Mouse (Mus musculus) 416B (cell line): ENCODE data around the gene Sult5a1.

Source experiments
- DNase-seq: peaks from one replicate; pipeline ENCODE4 v3.0.0; 2011; ENCODE audit warnings: low read depth

The Sult5a1 gene

GRCm38 (mm10) chr8:123135406-123135805, 22.7 kb downstream of the Sult5a1 start:
- DNase-seq, result no peak

- DNase-seq, result no peak
These were observed 23.9 kb downstream of the Sult5a1 start for GRCm38 (mm10) chr8:123134149-123134713.

- DNase-seq, result no peak
These were observed 25.2 kb downstream of the Sult5a1 start for GRCm38 (mm10) chr8:123132953-123133352.

- DNase-seq, result no peak
These were observed 27.1 kb downstream of the Sult5a1 start for GRCm38 (mm10) chr8:123131041-123131440.

GRCm38 (mm10) chr8:123126193-123126816, 31.8 kb downstream of the Sult5a1 start:
- no peak for DNase-seq

GRCm38 (mm10) chr8:123122670-123123069, 35.4 kb downstream of the Sult5a1 start:
- DNase-seq, result peak; percentile 51

GRCm38 (mm10) chr8:123122059-123122458, 36.1 kb downstream of the Sult5a1 start:
- DNase-seq, result no peak

- no peak for DNase-seq
These were observed 40.4 kb downstream of the Sult5a1 start for GRCm38 (mm10) chr8:123117744-123118143.

- no peak for DNase-seq
These were observed 40.9 kb downstream of the Sult5a1 start, which contains the start of gene Cpne7 for GRCm38 (mm10) chr8:123117127-123117731. Cpne7 (plus strand) TSS chr8:123117374.

- peak; percentile 81 for DNase-seq
These were observed 43.5 kb downstream of the Sult5a1 start for GRCm38 (mm10) chr8:123114644-123115043.

- DNase-seq, result peak; percentile 80
These were observed 44.1 kb downstream of the Sult5a1 start for GRCm38 (mm10) chr8:123113908-123114469.

GRCm38 (mm10) chr8:123112892-123113291, 45.2 kb downstream of the Sult5a1 start:
- peak; percentile 92 for DNase-seq

- peak; percentile 85 for DNase-seq
These were observed 47.5 kb downstream of the Sult5a1 start for GRCm38 (mm10) chr8:123110649-123111048.

- no peak for DNase-seq
These were observed 49.2 kb downstream of the Sult5a1 start for GRCm38 (mm10) chr8:123108953-123109352.

GRCm38 (mm10) chr8:123108010-123108409, 50.1 kb downstream of the Sult5a1 start:
- DNase-seq, result peak; percentile 56

- DNase-seq, result peak; percentile 80
These were observed 51.6 kb downstream of the Sult5a1 start for GRCm38 (mm10) chr8:123106531-123106930.

GRCm38 (mm10) chr8:123105553-123106326, 52.4 kb downstream of the Sult5a1 start:
- DNase-seq, result peak; percentile 90

GRCm38 (mm10) chr8:123104046-123104767, 53.9 kb downstream of the Sult5a1 start:
- DNase-seq, result peak; percentile 44

GRCm38 (mm10) chr8:123103285-123103684, 54.8 kb downstream of the Sult5a1 start:
- peak; percentile 42 for DNase-seq

GRCm38 (mm10) chr8:123102855-123103254, 55.3 kb downstream of the Sult5a1 start:
- DNase-seq, result peak; percentile 36
